Mouse (Mus musculus) layer of hippocampus, postnatal 14 days (tissue): Measurements from ENCODE around the gene Colgalt2. TPM values are rescaled to one million over a fixed set of nuclear protein-coding genes. Genes with fewer than 3 reads are reported as not detected.
A peak's percentile ranks its signal among the peaks of the same experiment; 100 is the strongest.

ENCODE experiments used
- DNase-seq, 2 experiments: peaks; one replicate each; pipeline ENCODE4 v3.0.0; 2021 to 2022; ENCODE audit warnings: low spot score in 2 of 2, mixed read lengths in 1 of 2
- total RNA-seq, 2 experiments: library from RNA; stranded (reverse); gene quantifications; 2 replicates each; pipeline ENCODE4 v1.2.3; 2021

Colgalt2 gene
- total RNA-seq, 2 experiments from 2014 or later = 5.7 to 6.8 TPM

DNA sequence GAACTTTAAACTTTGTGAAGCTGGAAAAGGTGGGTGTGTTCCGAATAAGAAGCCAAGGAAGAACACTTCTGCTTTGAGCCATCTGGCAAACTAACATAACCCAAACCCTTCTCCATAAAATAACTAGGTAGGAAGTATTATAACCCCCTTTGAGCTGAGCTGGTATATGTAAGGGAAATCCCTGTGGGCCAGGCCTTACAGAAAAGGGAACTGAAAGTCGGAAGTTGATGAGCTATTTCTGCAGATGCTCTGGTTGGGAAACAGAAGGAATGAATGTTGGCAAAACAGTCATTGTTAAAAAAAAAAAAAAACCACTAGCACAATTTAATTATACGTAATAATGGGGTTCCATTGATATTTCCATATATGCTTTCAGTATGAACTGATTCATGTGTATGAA lies 129.1 kb downstream of the Colgalt2 start:
- DNase-seq = no peak

DNA sequence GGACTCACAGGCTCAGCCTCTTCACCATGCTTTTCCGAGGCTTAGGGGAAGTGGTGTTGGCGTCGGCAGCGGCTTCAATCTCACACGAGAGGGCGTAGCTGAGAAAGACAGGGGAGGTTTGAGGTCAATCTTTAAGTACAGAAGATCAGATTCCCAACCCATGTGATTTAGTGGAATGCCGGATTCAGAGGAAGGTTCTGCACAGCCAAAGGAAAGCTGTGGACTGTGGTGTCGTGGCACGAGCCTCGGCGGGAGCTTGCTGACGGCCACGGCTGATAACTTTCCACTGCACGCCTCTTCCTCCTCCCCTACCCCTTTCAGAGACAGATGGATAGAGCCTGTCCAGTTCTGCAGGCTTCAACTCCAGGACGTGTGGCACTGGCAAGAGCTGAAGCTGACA lies 131.9 kb downstream of the Colgalt2 start:
- no peak for DNase-seq

GRCm38 (mm10) chr1:152534531-152534930 lies 134.9 kb downstream of the Colgalt2 start:
- DNase-seq = no peak

GRCm38 (mm10) chr1:152536416-152537018 lies 136.9 kb downstream of the Colgalt2 start:
- DNase-seq = no peak

DNA sequence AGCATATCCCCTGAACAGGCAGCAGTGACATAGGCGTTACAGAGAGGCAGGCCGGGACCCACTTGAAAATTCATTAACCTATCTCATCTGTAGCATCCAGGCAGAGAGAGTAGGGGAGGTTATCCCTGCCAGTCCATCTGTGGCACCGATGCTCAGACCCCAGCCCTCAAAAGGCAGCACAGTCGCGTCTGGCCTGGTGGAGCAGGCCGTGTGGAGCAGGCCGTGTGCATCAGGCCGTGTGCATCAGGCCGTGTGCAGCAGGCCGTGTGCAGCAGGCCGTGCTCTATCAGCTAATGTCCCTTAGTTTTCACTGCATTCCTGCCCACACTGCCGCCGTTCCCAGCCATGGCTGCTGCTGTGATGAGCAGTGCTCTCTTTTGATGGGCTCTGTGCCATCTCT lies 137.6 kb downstream of the Colgalt2 start:
- no peak for DNase-seq

DNA sequence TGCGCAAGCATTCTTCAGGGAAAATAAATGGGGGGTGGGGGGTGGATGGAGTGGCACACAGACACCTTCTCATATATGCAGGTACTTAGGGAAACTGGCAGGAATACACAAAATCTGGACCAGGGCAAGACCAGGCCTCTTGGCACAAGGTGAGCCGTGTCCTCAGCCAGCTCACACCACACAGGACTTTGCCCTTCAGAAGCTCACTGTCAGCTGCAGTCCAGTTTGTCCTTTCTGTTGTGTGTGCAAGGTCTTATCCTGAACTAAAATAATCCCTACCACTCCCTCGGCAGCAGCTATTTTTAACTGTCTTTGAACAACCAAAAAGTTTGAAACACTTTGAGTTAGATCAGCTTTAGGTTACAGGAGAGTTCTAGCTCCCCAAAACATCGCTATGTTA lies 139.2 kb downstream of the Colgalt2 start:
- no peak for DNase-seq

GRCm38 (mm10) chr1:152540304-152540887 lies 140.8 kb downstream of the Colgalt2 start:
- no peak for DNase-seq

DNA sequence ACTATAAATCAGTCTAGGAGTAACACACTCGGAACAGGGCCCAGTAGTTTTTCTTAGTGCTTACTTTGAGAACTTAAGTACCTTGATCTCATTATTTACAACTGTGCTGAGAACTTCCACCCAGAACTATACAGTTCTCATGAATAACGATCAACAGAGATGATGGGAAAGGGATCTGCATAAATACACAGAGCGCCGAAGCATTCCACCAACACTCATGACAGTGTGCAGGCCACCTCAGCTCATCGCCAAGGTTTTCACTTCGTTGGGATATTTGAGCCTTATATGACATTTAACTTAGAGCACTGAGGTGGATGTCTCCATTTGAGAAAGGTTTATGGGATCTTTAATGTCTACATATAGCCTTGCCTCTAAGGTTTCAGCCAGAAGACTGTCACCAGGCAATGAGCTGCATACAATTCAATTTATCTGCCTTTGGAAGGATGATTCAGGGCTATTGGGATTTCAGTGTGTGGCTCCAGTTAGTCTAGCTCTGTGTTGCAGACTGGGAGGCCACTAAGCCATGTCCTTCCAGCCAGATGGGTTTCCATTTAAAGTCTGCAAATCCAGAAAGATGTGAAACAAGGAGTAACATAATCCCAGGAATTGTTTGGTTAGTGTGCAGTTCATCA lies 143.2 kb downstream of the Colgalt2 start:
- DNase-seq = no peak

- no peak for DNase-seq
Measured at GRCm38 (mm10) chr1:152543449-152544159, 144.0 kb downstream of the Colgalt2 start.

DNA sequence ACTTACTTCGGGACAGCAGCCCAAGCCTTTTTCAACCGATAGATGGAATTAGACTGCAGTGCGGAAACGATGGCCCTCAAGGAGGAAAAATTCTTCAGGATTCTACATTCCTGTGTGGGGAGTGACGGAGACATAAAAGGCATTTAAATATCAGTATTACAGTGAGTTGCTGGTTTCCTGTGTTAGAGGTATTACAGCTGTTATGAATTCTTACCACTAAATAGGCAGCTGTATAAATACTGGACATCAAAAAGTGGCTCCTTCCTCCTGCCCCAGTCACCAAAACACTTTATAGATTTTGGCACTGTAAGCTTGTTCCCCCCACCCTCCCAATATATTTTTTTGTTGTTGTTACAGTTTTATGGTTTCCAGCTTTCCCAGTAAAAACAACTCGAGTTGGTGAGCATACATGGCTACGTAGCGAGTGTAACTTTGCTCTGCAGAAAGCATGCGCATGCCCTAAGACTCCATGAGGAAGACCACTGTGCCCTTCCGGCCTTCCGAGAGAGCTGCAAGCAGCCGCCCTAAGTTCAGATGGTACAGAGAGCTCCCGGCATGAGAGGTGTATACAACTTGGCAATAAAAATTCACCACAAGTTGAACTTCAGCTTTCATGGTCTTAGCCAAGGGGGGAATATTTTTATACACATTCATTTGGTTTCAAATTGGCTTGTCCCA lies 149.6 kb downstream of the Colgalt2 start:
- no peak for DNase-seq

DNA sequence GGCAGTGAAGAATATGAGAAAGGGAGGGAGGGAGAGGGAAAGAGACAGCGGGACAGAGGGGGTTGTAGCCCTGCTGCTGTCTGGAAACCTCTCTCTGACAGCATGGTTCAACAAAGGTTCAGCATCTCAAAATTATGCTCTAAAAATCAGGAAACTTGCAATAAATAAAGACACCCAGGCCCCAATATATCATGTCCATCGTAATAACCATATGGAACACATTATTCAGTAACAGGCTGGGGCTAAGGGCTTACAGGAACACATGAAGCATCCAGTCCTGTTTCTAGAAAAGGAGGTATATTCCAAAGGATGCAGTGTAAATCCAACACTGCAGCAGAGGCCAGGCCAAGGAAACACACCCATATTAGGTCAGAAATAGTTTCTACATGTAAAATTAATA lies 150.9 kb downstream of the Colgalt2 start:
- no peak for DNase-seq

DNA sequence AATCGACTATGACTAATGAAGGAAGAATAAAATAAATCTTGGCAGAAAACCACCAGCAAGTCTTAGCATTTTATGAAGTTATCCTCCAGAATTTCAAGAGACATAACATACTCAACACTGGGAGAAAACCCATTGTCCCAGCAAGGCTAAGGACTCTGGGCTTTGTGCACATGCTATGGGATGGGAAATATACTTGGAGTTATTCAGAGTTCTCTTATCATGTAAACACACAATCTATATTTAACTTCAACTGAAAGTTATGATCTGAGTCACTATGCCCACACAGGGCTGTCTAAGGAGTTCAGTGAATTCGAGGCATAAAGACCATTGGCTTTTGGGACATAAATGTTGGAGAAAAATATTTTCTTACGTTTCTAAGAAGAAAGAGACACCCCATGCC lies 151.3 kb downstream of the Colgalt2 start:
- no peak for DNase-seq

DNA sequence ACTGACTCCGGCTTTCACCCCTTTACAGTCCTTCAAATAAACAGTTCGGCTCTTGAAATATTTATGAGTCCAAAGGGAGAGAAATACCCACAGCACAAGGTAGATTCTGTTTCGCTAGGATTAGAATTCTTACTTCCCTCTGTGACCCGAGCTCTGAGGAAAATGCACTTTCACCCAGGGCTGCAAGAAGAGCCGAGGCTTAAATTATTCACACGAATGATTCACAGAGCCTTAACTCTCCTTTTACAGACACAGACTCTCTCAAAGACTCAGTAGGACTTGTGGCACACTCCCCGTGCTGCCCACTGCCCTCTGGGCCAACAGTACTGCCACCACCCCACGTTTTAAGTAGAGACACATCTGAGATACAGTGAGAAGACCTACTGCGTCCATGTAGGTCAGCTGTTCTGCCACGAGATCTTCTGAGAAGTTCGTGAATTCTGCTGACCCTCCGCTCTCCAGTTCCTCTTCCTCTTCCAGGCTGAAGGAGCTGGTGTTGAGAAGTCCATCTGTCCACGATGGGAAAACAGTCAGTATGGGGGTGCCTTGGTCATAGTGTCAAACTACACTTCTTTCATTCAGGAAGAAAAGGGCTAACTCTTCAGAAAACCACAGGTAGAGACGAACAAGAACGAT lies 154.4 kb downstream of the Colgalt2 start:
- no peak for DNase-seq

DNA sequence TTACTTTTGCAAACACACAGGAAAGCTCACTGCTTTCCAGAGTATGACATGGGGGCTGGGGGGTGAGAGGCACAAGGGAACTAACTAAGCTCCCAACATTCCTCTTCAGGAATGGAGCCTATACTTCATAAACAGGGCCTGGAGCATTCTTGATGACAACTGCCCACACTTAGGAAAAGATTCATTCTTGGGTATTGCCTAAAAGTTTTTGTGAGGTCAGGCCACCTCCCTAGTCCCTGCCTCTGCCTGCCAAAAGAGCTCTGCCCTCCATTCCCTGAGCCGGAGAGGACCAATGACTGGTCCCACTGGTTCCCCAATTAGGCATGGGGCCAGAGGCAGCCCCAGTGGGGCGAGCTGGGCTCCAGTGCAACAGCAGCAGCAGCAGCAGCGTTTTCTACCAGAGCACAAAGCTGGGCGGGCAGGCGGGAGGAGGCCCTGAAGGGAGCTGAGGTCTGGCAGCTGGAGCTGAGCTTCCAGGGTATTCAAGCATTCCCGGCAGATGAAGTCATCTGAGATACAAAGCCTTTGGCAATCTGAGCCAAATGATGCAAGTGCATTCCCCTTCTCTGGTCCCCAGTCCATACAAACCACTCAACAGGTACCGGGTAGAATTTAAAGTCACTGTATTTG lies 156.4 kb downstream of the Colgalt2 start:
- peak in 1 of 2 experiments; percentile 55 for DNase-seq

GRCm38 (mm10) chr1:152556576-152557281 lies 157.1 kb downstream of the Colgalt2 start:
- DNase-seq = no peak

Other genes starting within 250 kb of the Colgalt2 start
- gene Tsen15, start 13.1 kb upstream of the Colgalt2 start, total RNA-seq = 10 to 100 TPM; 24.1 to 27.6 TPM